Mouse (Mus musculus) thymus, adult 18-20 months (tissue): ENCODE results near the gene Zfp652.

ENCODE experiments used
- DNase-seq, 2 experiments: peaks; one replicate each; pipeline ENCODE4 v3.0.0; 2022; ENCODE audit warnings: mixed read lengths in 2 of 2

Zfp652 gene

DNA sequence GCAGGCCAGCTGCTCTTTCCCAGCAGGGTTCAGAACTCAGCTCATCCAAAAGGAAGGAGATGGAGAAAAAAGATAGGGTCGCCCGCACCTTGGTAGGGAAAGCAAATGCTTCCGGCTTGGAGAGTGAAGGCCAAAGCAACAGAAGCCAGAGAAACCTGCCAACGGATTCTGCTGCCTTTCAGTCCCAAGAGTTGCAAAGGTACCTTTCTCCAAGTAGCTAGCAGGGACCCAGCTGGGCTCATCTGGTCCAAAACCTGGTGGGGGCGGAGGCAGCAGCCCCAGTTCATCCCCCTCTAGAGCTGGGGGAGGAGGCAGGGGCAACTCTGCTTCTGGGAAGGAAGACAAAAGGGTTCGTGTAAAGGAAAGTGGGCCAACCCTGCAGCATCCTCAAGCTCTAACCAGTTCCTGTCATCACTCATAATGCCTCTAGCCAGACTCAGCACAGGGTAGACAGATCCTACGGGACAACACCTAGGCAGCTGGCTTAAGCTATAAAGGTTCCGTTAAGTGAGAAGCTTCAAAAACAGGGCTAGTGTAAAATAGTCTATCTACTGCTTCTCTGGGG, 120.6 kb downstream of the Zfp652 start:
- DNase-seq: peak; percentile 64 to 73

DNA sequence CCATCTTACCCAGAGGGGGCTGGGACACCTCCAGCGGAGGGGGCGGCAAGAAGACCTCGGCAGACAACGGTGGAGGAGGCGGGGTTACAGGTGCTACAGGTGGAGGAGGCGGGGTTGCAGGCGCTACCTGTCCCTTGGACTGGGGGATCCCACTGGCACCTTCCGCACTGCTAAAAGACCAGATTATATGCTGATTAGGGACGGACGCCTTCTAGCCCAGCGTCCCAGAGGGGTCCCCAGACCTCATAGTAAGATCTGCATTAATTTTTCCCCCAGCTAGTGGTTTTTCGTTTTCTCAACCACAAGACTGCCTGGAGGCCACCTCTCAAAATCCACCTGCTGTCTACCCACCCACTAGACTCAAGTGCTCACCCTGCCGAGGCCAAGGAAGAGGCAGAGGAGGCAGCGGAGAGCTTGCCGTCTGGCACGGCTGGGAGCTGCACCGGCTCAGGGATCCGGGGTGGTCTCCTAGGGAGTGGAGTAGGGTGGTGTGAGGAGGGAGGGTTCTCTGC, 121.2 kb downstream of the Zfp652 start:
- DNase-seq: peak; percentile 48 to 66

GRCm38 (mm10) chr11:95834143-95834667, 121.7 kb downstream of the Zfp652 start:
- peak; percentile 94 to 97 for DNase-seq

DNA sequence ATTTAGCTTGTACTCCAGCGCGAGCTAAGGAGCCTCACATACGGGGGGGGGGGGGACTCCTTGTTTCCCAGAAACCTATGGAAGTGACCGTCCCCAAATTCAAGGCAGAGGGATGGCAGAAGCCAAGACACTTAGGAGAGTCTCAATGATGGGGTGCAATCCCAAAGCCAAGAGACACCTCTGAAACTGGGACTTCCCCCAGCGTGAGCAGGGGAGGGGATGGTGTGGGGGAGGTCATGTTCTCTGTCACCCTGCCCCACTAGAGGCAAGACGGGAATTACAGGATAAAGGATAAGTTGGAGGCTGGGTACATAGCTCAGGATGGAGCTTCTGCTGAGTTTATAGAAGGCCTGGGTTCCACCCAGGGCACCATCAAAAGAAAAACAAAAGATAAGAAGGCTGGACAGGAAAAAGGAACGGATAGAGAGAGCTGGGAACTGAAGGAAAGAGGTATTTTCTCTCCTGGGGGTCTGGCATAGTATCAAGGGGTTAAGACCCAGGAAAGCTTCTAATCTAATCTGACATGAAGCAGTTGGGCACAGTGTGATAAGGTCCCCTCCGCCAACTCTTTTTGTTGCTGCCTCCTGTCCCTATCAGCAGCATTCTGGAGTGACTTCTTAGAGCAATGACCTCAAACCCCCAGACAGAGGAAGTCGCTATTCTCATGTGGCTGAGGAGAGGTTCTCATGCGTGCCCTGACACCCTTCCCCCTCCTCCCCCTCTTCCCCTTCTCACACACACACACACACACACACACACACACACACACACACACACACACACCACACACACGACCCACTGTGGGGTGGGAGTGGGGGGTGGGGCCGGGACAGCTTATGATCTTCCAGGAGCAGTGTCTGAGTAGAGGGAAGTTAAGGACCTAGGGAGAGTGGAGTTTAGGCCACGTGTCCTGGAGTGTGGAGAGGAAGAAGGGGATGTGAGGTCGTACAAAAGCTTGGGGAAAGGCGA, 122.6 kb downstream of the Zfp652 start:
- peak; percentile 52 to 80 for DNase-seq

- no peak for DNase-seq
These were observed 123.4 kb downstream of the Zfp652 start for GRCm38 (mm10) chr11:95835832-95836231.

- DNase-seq: no peak
These were observed 124.0 kb downstream of the Zfp652 start for GRCm38 (mm10) chr11:95836433-95836832.

GRCm38 (mm10) chr11:95837059-95837458, 124.6 kb downstream of the Zfp652 start, which contains the start of gene Gngt2:
Gene Gngt2 (plus strand): TSS chr11:95837216.
- DNase-seq: no peak

DNA sequence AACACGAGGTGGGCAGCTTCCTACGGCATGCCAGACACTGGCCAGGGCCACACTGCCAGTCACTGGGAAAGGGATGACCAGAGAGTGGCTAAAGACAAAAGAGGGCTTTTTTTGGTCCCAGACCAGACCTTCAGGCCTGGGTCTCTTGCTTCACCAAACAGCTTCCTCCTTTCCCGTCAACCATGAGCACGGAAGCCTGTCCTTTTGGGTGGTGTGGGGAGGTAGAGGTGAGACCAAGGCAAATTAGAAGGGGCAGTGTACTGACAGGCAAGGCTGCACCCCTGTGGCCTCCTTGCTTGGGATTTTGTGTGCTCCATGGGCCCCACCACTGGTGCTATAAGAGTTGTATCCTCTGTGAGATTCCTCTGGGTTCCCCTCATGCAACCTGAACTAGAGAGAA, 126.1 kb downstream of the Zfp652 start:
- no peak for DNase-seq

DNA sequence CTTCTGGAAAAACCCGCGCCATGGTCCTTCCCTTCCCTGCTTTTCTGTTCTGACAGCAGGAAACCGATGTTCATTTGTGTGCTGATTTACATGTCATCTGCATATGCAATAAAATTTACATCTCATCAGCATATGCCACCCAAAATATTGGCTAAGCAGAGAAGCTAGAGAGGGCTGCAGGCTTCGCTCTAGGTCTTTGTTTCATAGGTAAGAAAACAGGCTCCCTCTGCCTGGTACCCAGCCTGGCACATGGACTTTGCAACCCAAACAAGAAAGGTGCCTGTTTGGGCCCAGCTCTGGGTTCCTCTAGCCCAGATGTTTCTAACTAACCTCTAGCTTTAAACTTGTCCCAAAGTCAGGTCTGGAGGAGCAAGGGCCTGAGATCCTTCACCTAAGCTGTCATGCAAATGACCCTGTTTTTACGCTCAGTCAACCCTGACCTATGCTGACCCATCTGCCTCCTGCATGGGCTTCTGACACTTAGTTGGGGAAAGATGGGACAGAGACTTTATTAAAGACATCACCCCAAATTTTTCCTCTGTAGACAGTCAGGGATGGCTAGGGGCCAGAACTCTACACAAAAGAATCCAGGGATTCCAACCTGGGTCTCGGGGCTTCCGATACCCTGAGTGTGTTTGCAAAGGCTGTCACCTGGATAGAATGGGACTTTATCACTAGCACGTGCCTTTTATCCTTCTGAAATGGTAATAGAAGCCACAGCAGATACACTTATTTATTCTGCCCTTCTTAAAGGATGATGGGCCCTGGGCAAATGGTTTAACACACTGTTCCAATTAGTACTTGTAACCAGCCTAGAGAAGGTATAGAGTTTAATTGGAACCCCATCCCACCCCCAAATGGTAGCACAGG, 126.8 kb downstream of the Zfp652 start:
- DNase-seq: no peak

DNA sequence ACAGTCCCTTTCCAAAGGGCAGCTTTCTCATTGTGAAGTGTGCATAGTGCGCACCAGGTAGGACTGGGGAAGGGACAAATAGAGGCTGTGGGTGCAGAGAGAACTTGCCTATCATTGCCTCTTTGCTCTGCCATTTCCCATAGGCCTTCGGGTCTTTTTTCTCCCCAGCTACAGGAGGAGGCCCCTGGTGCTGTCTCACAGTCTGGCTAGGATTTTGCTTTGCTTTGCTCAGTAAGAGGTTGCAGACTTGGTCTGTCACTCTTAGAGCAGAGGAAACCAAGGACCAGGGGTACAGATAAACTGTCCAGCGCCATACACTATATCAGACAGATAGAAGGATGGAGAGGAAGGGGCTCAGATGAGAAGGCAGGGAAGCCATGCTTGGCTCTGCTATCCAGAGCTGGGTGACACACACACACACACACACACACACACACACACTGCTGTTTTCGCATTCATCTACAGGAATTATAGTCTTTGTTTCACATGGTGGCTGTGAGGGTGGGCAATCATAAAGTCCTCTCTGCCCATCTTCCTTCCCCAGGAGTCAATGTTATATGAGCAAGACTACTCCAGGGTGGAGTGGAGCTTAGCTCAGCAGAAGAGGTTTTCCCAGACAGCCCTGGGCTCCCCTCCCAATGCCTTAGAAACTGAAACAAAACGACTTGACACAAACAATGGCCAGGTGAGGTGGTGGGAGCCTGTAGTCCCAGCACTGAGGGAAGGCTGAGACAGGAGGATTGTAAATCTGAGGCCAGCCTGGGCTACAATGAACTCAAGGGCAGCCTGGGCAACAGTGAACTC, 128.4 kb downstream of the Zfp652 start:
- no peak for DNase-seq

- no peak for DNase-seq
These were observed 129.0 kb downstream of the Zfp652 start for GRCm38 (mm10) chr11:95841498-95841830.

DNA sequence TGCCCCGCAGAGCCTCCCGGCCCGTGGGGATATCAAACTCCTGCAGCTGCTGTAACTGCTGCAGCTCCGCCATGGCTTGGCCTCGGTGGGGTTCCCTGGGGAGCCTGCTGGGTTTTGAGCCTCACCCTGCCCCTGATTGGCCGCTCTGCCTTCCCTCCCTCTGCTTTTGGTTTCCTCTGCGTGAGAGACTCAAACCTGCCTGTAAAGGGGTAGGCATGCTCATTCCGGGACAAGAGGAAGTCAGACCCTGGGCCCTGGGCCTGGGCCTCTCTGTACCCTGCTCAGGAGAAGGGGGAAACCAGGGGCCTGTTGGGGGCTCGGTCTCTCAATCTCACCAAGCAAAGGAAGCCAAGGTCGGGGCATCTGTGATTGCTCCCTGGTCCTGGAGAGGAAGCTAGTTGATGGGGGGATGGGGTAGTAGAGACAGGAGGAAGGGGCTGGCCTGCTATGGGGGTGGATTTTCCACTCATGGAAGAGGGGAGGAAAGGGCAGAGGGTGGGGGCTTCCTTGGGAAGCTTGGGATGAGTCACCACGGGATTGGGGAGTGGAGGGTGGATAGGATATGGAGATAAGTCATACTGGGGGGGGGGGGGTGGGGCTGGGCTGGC, 129.7 kb downstream of the Zfp652 start, which contains the start of gene Abi3:
Gene Abi3 (minus strand): TSS at position 403 of the 608 bp plus-strand sequence.
- peak; percentile 81 to 91 for DNase-seq

DNA sequence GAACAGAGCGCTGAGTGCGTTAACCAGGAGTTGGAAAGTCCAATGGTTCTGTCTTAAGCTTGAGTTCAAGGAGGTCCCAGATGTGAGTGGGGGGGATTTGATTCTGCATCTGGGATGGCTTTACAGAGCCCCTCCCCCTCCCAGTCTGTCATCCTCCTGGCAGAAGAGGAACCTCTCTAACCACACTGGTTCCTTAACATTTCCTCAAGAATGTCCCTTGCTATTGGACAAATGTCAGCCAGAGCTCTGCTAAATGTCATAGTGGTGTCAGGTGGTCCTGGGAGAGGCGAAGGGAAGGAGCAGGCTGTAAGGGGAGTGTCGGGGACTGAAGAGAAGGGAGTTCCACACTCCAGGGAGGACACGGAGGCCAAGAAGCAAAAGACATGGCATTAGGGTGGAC, 130.5 kb downstream of the Zfp652 start:
- no peak for DNase-seq

DNA sequence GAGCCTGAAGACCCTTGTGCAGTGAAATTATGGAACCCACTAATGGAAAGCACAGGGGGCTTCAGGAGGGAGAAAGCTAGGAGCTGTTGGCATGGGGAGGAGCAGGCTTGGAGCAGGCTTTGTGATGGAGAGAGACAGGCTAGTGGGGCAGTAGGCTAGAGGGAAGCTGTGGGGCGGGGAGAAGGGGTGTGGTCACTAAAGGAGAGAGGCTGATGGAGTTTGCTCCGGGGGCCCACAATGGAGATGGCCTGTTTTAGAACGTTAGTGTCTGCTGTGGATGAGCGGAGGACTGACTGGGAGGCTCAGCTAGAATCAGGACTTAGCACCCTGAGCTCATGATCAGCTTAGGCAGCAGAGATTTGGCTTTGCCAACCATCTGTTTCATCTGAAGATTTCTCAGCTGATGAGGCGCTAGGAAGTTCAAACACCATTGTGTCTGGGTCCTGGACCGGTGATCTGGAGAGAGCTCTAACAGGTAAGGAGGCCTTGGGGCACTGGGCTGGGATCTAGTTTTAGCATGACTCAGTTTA, 131.0 kb downstream of the Zfp652 start:
- no peak for DNase-seq

DNA sequence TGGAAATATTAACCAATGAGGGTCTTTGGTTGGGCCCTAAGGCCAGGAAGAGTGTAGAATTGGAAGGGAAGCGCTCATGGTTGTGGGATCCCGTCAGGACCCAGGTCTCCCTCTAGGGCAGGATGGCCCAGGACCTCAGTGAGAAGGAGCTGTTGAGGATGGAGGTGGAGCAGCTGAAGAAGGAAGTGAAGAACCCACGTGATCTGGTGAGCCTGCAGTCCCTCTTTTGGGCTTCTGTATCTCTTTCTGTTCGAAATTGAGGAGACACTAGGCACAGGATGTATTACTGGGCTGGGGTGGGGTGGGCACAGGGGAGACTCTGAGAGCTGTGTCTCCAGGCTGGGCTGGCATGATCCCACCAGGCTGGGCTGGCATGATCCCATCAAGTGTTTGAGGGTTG, 132.5 kb downstream of the Zfp652 start:
- DNase-seq: no peak

GRCm38 (mm10) chr11:95850898-95851297, 138.4 kb downstream of the Zfp652 start:
- no peak for DNase-seq

DNA sequence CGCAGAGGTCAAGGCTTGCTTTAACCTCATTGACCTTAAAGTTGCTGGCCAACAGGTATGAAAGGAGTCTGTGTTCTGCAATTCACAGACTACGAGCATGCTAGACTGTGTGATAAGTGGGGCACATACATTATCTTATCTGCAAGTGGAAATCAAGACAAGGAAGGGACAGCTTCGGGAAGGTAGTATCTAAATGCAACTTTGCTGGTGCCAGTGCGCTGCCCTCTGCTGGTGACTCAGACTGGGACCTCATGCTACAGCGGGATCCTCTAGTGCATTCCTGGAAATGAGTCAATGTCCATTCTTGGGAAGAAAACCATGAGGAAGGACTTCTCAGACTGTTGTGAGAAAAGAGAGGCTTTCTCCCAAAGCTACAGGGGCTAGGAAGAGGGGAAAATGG, 141.2 kb downstream of the Zfp652 start:
- peak in 1 of 2 experiments; percentile 44 for DNase-seq

- DNase-seq: no peak
These were observed 144.8 kb downstream of the Zfp652 start for GRCm38 (mm10) chr11:95857306-95857705.

DNA sequence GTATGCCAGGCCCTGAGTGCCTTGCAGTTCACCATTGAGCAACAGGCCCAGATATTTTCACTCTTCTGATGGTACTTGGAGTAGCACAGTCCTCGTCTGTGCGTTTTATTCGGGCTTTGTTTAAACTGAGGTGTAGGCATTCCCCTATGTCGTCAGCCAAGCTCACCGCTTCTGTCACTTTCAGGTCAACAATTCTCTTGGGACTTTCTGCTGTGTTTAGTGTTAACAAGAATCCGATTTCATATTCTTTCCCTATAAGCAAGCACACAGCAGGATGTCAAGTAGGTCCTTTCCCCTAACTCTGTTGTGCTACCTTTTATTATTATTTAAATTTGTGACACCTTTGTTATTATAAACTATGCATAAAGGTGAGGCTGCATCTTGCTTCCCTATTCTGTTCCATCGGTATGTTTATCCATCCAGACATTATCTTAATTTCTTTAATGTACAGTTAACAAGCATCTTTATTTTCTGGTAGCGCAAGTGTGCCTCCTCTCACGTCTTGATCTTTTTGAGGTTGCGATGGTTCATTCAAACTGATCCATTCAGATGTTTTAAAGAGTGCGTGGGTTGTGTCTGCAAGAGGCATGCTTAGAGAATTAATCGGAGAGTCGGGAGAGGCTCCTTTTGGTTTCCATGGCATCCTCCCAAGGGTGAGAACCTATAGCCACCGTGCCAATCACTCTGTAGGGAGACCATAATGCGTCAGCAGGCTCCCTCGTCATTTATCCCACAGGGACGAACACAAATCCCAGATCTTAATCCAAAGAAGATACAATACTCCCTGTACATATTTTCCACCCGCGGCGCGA, 145.4 kb downstream of the Zfp652 start:
- no peak for DNase-seq
